Mouse (Mus musculus) spleen, postnatal 4 days (tissue): ENCODE data around the gene Gm10715.
"Not testable (repeated sequence)": the region's sequence is repeated elsewhere in the genome, so short reads cannot be mapped to it uniquely, and the experiment has no call there.

Source experiments
- DNase-seq, 2 experiments: peaks; one replicate each; pipeline ENCODE4 v3.0.0; 2022; ENCODE audit warnings: low spot score in 2 of 2

Gm10715 gene

GRCm38 (mm10) chr9:3024912-3025467 is 11.7 kb upstream of the Gm10715 start, which contains the start of gene Gm10717:
Gm10717 (plus strand) TSS chr9:3025417.
- peak; percentile 88 to 92 for DNase-seq

GRCm38 (mm10) chr9:3025653-3026052 is 11.0 kb upstream of the Gm10715 start:
- DNase-seq = peak; percentile 94 to 99

GRCm38 (mm10) chr9:3026136-3026535 is 10.5 kb upstream of the Gm10715 start:
- DNase-seq = peak in 1 of 2 experiments; percentile 28

- DNase-seq = peak in 1 of 2 experiments; percentile 51
Measured at GRCm38 (mm10) chr9:3026741-3027140, 9.9 kb upstream of the Gm10715 start.

- DNase-seq = peak in 1 of 2 experiments; percentile 22
Measured at GRCm38 (mm10) chr9:3027200-3027599, 9.5 kb upstream of the Gm10715 start.

GRCm38 (mm10) chr9:3029276-3030000 is 7.2 kb upstream of the Gm10715 start:
- DNase-seq = peak; percentile 84 to 87

- peak in 1 of 2 experiments; percentile 38 for DNase-seq
Measured at GRCm38 (mm10) chr9:3030677-3031318, 5.9 kb upstream of the Gm10715 start.

- not testable (repeated sequence) for DNase-seq
Measured at GRCm38 (mm10) chr9:3034299-3034698, 2.4 kb upstream of the Gm10715 start, which contains the start of gene Gm17535. Gm17535 (plus strand) TSS chr9:3034599.

- DNase-seq = not testable (repeated sequence)
Measured at GRCm38 (mm10) chr9:3038161-3038560, 1.5 kb downstream of the Gm10715 start.
